Mouse (Mus musculus) T-helper 1 cell (primary cell): Measurements from ENCODE around the gene Wdr95.

ENCODE experiments used
- in situ Hi-C: fragments of 300-600 bp; cut with MboI, MseI; formaldehyde crosslinking; loops from one replicate; pipeline ENCODE4 v1.15.1; 2025; ENCODE audit warnings: high pct_unique_total_duplicates

The Wdr95 gene

GRCm38 (mm10) chr5:149661428-149661827 is 132.9 kb downstream of the Wdr95 start:
- in situ Hi-C loops = no loop called here
